Mouse (Mus musculus) duodenum, adult 2 months (tissue): Measurements from ENCODE around the gene Pdcd5. TPM values are rescaled to one million over a fixed set of nuclear protein-coding genes. Genes with fewer than 3 reads are reported as not detected.

Experiments
- polyA plus RNA-seq: library from polyadenylated mRNA; depleted of rRNA; stranded (reverse); fragments of >200 nt; gene quantifications from 2 replicates; pipeline ENCODE4 v1.2.3, GENCODE M21; 2012; ENCODE audit warnings: low replicate concordance; rRNA removed

Gene Pdcd5
- polyA plus RNA-seq = 25.0 and 39.9 TPM in 2 replicates

DNA sequence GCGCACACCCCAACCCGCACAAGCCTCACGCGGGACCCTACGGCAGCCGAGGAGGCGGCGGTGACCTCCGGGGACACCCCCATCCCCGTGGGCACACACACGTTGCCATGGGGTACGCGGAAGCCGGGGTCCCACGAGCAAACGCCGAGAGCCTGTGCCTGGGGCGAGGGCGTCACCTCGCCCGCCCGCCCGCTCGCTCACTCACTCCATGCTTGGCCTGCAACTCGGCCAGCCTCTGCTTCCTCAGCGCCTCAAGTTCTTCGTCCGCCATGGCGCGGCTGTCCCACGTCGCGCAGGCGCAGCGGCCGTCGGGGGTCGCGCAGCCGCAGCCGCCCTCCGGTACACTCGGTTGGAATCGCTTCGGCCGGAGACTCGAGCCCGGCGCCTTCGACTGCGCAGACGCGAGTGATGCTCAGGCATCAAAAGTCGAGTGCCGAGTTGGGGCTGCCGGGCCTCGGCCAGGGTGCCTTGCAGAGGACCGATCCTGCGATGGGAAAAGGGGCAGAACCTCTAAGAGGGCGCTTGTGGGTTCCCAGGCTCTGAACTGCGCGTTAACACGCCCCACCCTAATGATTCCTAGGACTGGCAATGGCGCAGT lies at the start of gene Pdcd5:
Gene Pdcd5 (minus strand): TSS at position 421 of the 598 bp plus-strand sequence.

Other genes starting within 250 kb of the Pdcd5 start
- 124 and 334 TPM in 2 replicates for gene Slc7a9, start 198.7 kb downstream of the Pdcd5 start, polyA plus RNA-seq
- 0.04 TPM in 1 of 2 replicates, not detected in the other for gene Tdrd12, start 109.8 kb downstream of the Pdcd5 start, polyA plus RNA-seq
- gene Nudt19, start 91.2 kb downstream of the Pdcd5 start, polyA plus RNA-seq = 62.8 and 85.5 TPM in 2 replicates
- gene Rgs9bp, start 61.9 kb downstream of the Pdcd5 start, polyA plus RNA-seq = not detected in 2 replicates
- gene Ankrd27, start 61.3 kb downstream of the Pdcd5 start, polyA plus RNA-seq = 6.6 and 10.5 TPM in 2 replicates
- gene Dpy19l3, start 106.9 kb upstream of the Pdcd5 start, polyA plus RNA-seq = 1.3 and 3.0 TPM in 2 replicates
- 2.2 and 2.7 TPM in 2 replicates for gene Zfp507, start 155.5 kb upstream of the Pdcd5 start, polyA plus RNA-seq